Mouse (Mus musculus): ENCODE data around the gene Rasgef1c. TPM values are rescaled to one million over a fixed set of nuclear protein-coding genes. Genes with fewer than 3 reads are reported as not detected.

Rasgef1c gene
- 0.28 and 0.46 TPM in 2 replicates for polyA plus RNA-seq (2014; fragmentation: Nextera tagmentation; extraction: Ambion mirVana)

GRCm38 (mm10) chr11:49901659-49902458 is at the start of gene Rasgef1c:
TSS of gene Rasgef1c (plus strand) at chr11:49901835.
- Histone ChIP-seq H3K27ac (ENCODE audit: low read depth) (no peak within 1 kb of the TSS), H3K4me1 (replicated peaks; ENCODE audit: control insufficient read depth, insufficient read depth, low read length) (no peaks in the 10 kb centered on the region), H3K9me3 (ENCODE audit: control insufficient read depth, low read length) (0 out of 2 replicates have a peak, but pooled peaks cover 3% of the 10 kb centered on the region), H3K36me3 (ENCODE audit: control insufficient read depth, insufficient read depth, low read length) (no peaks in the 10 kb centered on the region), H3K27me3 (replicated peaks; ENCODE audit: control insufficient read depth, insufficient read depth, low read length) (peaks cover 37% of the 10 kb centered on the region), H3K4me2 (ENCODE audit: low read length) (peak within 1 kb of the TSS; percentile 100), H3K9ac (ENCODE audit: low read length) (peak within 1 kb of the TSS; percentile 47), H3K4me3 (ENCODE audit: low read depth, low read length) (peak within 1 kb of the TSS; percentile 54)
- ATAC-seq (replicated peaks; ENCODE audit: low FRiP score, low TSS enrichment, low read depth), result peak; percentile 89
- 3% methylated on average over 72 of the region's 99 CpGs for WGBS
- DNase-seq (ENCODE audit: low spot score), result peak; percentile 86

- Histone ChIP-seq H3K4me3 (ENCODE audit: low read depth, low read length) (no peak overlapping the region), H3K9ac (ENCODE audit: low read length) (no peak overlapping the region), H3K27me3 (replicated peaks; ENCODE audit: control insufficient read depth, insufficient read depth, low read length) (no peaks in the 10 kb centered on the region), H3K36me3 (ENCODE audit: control insufficient read depth, insufficient read depth, low read length) (peaks cover 16% of the 10 kb centered on the region), H3K4me2 (ENCODE audit: low read length) (no peak overlapping the region), H3K9me3 (ENCODE audit: control insufficient read depth, low read length) (no peaks in the 10 kb centered on the region), H3K4me1 (replicated peaks; ENCODE audit: control insufficient read depth, insufficient read depth, low read length) (no peaks in the 10 kb centered on the region), H3K27ac (ENCODE audit: low read depth) (no peak overlapping the region)
- 74% methylated on average over 5 of the region's 5 CpGs for WGBS
- ATAC-seq (replicated peaks; ENCODE audit: low FRiP score, low TSS enrichment, low read depth) (no peak), DNase-seq (ENCODE audit: low spot score) (no peak)
Observed at GRCm38 (mm10) chr11:49855144-49855543, 46.5 kb upstream of the Rasgef1c start.

GRCm38 (mm10) chr11:49861139-49861538 is 40.5 kb upstream of the Rasgef1c start:
- DNase-seq (ENCODE audit: low spot score), result no peak
- 89% methylated on average over 4 of the region's 4 CpGs for WGBS
- H3K4me2 ChIP-seq (ENCODE audit: low read length), result no peak overlapping the region
- peaks cover 3% of the 10 kb centered on the region; the same call in 1 of the 2 replicates for H3K4me1 ChIP-seq (replicated peaks; ENCODE audit: control insufficient read depth, insufficient read depth, low read length)
- H3K36me3 ChIP-seq (ENCODE audit: control insufficient read depth, insufficient read depth, low read length), result peaks cover 12% of the 10 kb centered on the region
- no peak overlapping the region for H3K4me3 ChIP-seq (ENCODE audit: low read depth, low read length)
- no peak for ATAC-seq (replicated peaks; ENCODE audit: low FRiP score, low TSS enrichment, low read depth)
- H3K27ac ChIP-seq (ENCODE audit: low read depth), result no peak overlapping the region
- no peaks in the 10 kb centered on the region for H3K27me3 ChIP-seq (replicated peaks; ENCODE audit: control insufficient read depth, insufficient read depth, low read length)
- H3K9me3 ChIP-seq (ENCODE audit: control insufficient read depth, low read length), result no peaks in the 10 kb centered on the region
- no peak overlapping the region for H3K9ac ChIP-seq (ENCODE audit: low read length)

DNA sequence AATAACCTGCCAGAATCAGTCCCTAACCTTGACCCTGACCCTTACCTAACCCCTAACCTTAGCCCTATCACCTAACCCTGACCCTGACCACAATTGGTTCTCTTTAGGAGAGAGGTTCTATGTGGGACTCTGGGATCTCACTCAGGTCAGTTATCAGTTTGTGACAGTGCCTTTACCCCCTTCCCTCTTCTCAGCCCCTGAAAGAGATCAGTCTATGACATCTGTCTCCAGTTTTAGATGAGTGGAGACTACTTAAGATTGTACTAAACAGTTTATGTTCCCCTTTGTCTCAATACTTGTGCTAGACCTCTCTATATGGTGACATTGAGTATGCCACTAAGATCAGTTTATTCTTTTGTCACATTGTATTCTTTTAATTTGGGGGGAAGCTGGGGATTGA is 37.7 kb upstream of the Rasgef1c start:
- DNase-seq (ENCODE audit: low spot score), result no peak
- H3K9ac ChIP-seq (ENCODE audit: low read length), result no peak overlapping the region

DNA sequence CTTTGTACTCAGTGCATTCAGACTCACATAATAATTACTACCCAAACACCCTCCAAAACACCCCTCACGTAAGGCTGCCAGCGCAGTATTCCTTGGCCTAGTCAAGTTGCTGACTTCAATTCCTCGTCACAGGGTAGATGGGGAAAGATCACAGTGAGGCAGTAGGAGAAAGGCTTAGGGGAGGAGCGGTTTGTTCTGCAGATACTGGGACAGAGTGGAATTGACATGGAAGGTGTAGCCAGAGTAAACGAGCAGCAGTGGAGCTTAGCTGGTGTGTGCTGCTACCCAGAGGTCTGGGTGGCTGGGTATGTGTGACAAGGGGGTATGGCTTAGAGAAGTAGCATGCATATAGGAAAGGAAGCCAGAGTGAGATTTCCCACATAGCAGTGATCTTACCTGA is 34.3 kb upstream of the Rasgef1c start:
- 87% methylated on average over 5 of the region's 5 CpGs for WGBS
- ATAC-seq (replicated peaks; ENCODE audit: low FRiP score, low TSS enrichment, low read depth), result no peak

More for the DNA sequence above, 37.7 kb upstream of the Rasgef1c start:
- Histone ChIP-seq H3K36me3 (ENCODE audit: control insufficient read depth, insufficient read depth, low read length) (peaks cover 30% of the 10 kb centered on the region), H3K4me2 (ENCODE audit: low read length) (no peak overlapping the region), H3K27me3 (replicated peaks; ENCODE audit: control insufficient read depth, insufficient read depth, low read length) (no peaks in the 10 kb centered on the region), H3K4me1 (replicated peaks; ENCODE audit: control insufficient read depth, insufficient read depth, low read length) (peaks cover 3% of the 10 kb centered on the region; the same call in 1 of the 2 replicates), H3K27ac (ENCODE audit: low read depth) (no peak overlapping the region), H3K9me3 (ENCODE audit: control insufficient read depth, low read length) (no peaks in the 10 kb centered on the region), H3K4me3 (ENCODE audit: low read depth, low read length) (no peak overlapping the region)
- ATAC-seq (replicated peaks; ENCODE audit: low FRiP score, low TSS enrichment, low read depth), result no peak

DNA sequence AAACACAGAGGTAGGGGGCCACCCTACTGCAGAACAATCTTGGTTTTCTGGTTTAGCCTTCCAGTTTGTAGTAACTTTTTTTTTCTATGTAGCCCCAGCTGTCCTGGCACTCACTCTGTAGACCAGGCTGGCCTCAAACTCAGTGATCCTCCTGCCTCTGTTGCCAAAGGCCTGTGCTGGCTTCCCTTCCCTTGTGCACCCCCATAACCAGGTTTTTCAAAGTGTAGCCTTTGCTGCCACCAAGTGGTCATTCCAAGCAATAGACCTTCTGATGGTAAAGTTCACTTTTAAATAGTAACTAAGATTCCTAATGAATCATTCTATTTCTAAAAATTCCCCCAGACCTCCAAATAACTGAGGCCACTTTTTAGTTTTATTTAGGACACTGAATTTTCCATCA is 31.9 kb upstream of the Rasgef1c start:
- H3K4me1 ChIP-seq (replicated peaks; ENCODE audit: control insufficient read depth, insufficient read depth, low read length), result no peaks in the 10 kb centered on the region
- H3K4me3 ChIP-seq (ENCODE audit: low read depth, low read length), result no peak overlapping the region
- H3K27me3 ChIP-seq (replicated peaks; ENCODE audit: control insufficient read depth, insufficient read depth, low read length), result no peaks in the 10 kb centered on the region
- H3K27ac ChIP-seq (ENCODE audit: low read depth), result no peak overlapping the region
- ATAC-seq (replicated peaks; ENCODE audit: low FRiP score, low TSS enrichment, low read depth) (no peak), DNase-seq (ENCODE audit: low spot score) (no peak)
- H3K9me3 ChIP-seq (ENCODE audit: control insufficient read depth, low read length), result no peaks in the 10 kb centered on the region
- H3K9ac ChIP-seq (ENCODE audit: low read length), result no peak overlapping the region
- H3K36me3 ChIP-seq (ENCODE audit: control insufficient read depth, insufficient read depth, low read length), result peaks cover 71% of the 10 kb centered on the region
- no peak overlapping the region for H3K4me2 ChIP-seq (ENCODE audit: low read length)

More for the DNA sequence above, 34.3 kb upstream of the Rasgef1c start:
- H3K36me3 ChIP-seq (ENCODE audit: control insufficient read depth, insufficient read depth, low read length), result peaks cover 54% of the 10 kb centered on the region
- peaks cover 3% of the 10 kb centered on the region; the same call in 1 of the 2 replicates for H3K4me1 ChIP-seq (replicated peaks; ENCODE audit: control insufficient read depth, insufficient read depth, low read length)
- no peak for DNase-seq (ENCODE audit: low spot score)
- H3K9ac ChIP-seq (ENCODE audit: low read length), result no peak overlapping the region
- H3K4me3 ChIP-seq (ENCODE audit: low read depth, low read length), result no peak overlapping the region
- H3K4me2 ChIP-seq (ENCODE audit: low read length), result no peak overlapping the region
- no peaks in the 10 kb centered on the region for H3K9me3 ChIP-seq (ENCODE audit: control insufficient read depth, low read length)
- no peaks in the 10 kb centered on the region for H3K27me3 ChIP-seq (replicated peaks; ENCODE audit: control insufficient read depth, insufficient read depth, low read length)
- H3K27ac ChIP-seq (ENCODE audit: low read depth), result no peak overlapping the region

DNA sequence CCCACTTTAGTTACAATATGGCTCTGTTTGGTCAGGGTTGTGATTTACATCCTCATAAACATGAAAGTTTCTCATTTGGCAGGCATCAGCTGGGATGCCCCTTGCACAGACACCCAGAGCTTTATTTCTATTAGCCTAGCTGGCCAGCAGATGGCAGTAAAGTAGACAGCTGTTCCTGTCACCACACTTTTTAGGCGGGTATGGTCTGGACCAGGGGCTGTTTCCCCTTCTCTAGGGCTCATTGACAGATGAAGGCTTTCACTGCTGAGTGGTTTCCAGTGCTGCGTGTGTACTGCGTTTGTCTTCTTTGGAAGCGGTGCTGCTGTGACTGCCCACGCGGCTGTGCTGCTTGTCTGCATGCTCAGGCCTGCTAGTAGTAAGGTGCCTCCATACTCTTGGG is 29.7 kb upstream of the Rasgef1c start:
- WGBS, result 43% methylated on average over 6 of the region's 6 CpGs
- Histone ChIP-seq H3K4me2 (ENCODE audit: low read length) (no peak overlapping the region), H3K4me3 (ENCODE audit: low read depth, low read length) (no peak overlapping the region), H3K9ac (ENCODE audit: low read length) (no peak overlapping the region), H3K9me3 (ENCODE audit: control insufficient read depth, low read length) (no peaks in the 10 kb centered on the region), H3K27ac (ENCODE audit: low read depth) (no peak overlapping the region), H3K4me1 (replicated peaks; ENCODE audit: control insufficient read depth, insufficient read depth, low read length) (0 out of 2 replicates have a peak, but pooled peaks cover 3% of the 10 kb centered on the region), H3K36me3 (ENCODE audit: control insufficient read depth, insufficient read depth, low read length) (peaks cover 67% of the 10 kb centered on the region), H3K27me3 (replicated peaks; ENCODE audit: control insufficient read depth, insufficient read depth, low read length) (no peaks in the 10 kb centered on the region)
- ATAC-seq (replicated peaks; ENCODE audit: low FRiP score, low TSS enrichment, low read depth), result no peak
- DNase-seq (ENCODE audit: low spot score), result peak; percentile 67

DNA sequence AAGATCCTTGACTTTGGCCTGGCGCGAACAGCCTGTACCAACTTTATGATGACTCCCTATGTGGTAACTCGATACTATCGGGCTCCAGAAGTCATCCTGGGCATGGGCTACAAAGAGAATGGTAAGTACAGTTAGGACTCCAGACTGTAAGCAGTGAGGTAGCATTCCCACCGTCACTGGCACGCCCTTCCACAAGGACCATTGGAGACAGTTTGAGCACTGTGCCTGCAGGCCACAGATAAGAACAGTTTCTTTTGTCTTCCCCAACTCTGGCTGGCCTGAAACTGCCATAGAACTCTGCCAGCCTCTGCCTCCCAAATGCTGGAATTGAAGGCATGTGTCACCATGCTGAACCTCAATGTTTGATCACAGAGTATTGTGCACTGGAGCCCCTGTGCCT is 28.9 kb upstream of the Rasgef1c start:
- no peak overlapping the region for H3K9ac ChIP-seq (ENCODE audit: low read length)
- DNase-seq (ENCODE audit: low spot score), result no peak
- H3K4me3 ChIP-seq (ENCODE audit: low read depth, low read length), result no peak overlapping the region
- ATAC-seq (replicated peaks; ENCODE audit: low FRiP score, low TSS enrichment, low read depth), result no peak
- H3K27me3 ChIP-seq (replicated peaks; ENCODE audit: control insufficient read depth, insufficient read depth, low read length), result no peaks in the 10 kb centered on the region
- no peaks in the 10 kb centered on the region for H3K9me3 ChIP-seq (ENCODE audit: control insufficient read depth, low read length)
- H3K27ac ChIP-seq (ENCODE audit: low read depth), result no peak overlapping the region
- peaks cover 58% of the 10 kb centered on the region for H3K36me3 ChIP-seq (ENCODE audit: control insufficient read depth, insufficient read depth, low read length)
- no peak overlapping the region for H3K4me2 ChIP-seq (ENCODE audit: low read length)
- 0 out of 2 replicates have a peak, but pooled peaks cover 3% of the 10 kb centered on the region for H3K4me1 ChIP-seq (replicated peaks; ENCODE audit: control insufficient read depth, insufficient read depth, low read length)
- WGBS, result 91% methylated on average over 6 of the region's 6 CpGs
